Mouse (Mus musculus): ENCODE measurements around the gene Pdcd6ip.
"Not testable (repeated sequence)": the region's sequence is repeated elsewhere in the genome, so short reads cannot be mapped to it uniquely, and the experiment has no call there.

Gene Pdcd6ip

GRCm38 (mm10) chr9:113707481-113708360 is at the start of gene Pdcd6ip:
Pdcd6ip (minus strand) TSS chr9:113708259.
- peak; percentile 88 for ATAC-seq (ENCODE audit: low TSS enrichment)

- no peak for ATAC-seq (ENCODE audit: low TSS enrichment)
Observed at GRCm38 (mm10) chr9:113755888-113756719, 48.0 kb upstream of the Pdcd6ip start.

GRCm38 (mm10) chr9:113749356-113749755 is 41.3 kb upstream of the Pdcd6ip start:
- no peak for ATAC-seq (ENCODE audit: low TSS enrichment)

- no peak for ATAC-seq (ENCODE audit: low TSS enrichment)
Observed at GRCm38 (mm10) chr9:113743291-113743690, 35.2 kb upstream of the Pdcd6ip start.

GRCm38 (mm10) chr9:113742361-113742794 is 34.3 kb upstream of the Pdcd6ip start:
- ATAC-seq (ENCODE audit: low TSS enrichment): peak; percentile 45; the same call in 1 of the 2 replicates

GRCm38 (mm10) chr9:113741637-113742137 is 33.6 kb upstream of the Pdcd6ip start:
- peak; percentile 60 for ATAC-seq (ENCODE audit: low TSS enrichment)

GRCm38 (mm10) chr9:113741108-113741636 is 33.1 kb upstream of the Pdcd6ip start, which contains the start of gene Clasp2:
Clasp2 (plus strand) TSS chr9:113741473.
- peak; percentile 95 for ATAC-seq (ENCODE audit: low TSS enrichment)

GRCm38 (mm10) chr9:113738941-113739340 is 30.9 kb upstream of the Pdcd6ip start:
- ATAC-seq (ENCODE audit: low TSS enrichment): no peak

- ATAC-seq (ENCODE audit: low TSS enrichment): no peak
Observed at GRCm38 (mm10) chr9:113738021-113738420, 30.0 kb upstream of the Pdcd6ip start.

GRCm38 (mm10) chr9:113735920-113736319 is 27.9 kb upstream of the Pdcd6ip start:
- no peak for ATAC-seq (ENCODE audit: low TSS enrichment)

GRCm38 (mm10) chr9:113731540-113731939 is 23.5 kb upstream of the Pdcd6ip start:
- no peak for ATAC-seq (ENCODE audit: low TSS enrichment)

- no peak for ATAC-seq (ENCODE audit: low TSS enrichment)
Observed at GRCm38 (mm10) chr9:113726991-113727680, 19.1 kb upstream of the Pdcd6ip start.

GRCm38 (mm10) chr9:113726131-113726530 is 18.1 kb upstream of the Pdcd6ip start:
- no peak for ATAC-seq (ENCODE audit: low TSS enrichment)

- ATAC-seq (ENCODE audit: low TSS enrichment): not testable (repeated sequence)
Observed at GRCm38 (mm10) chr9:113725609-113726008, 17.6 kb upstream of the Pdcd6ip start.

- no peak for ATAC-seq (ENCODE audit: low TSS enrichment)
Observed at GRCm38 (mm10) chr9:113724646-113725045, 16.6 kb upstream of the Pdcd6ip start.

- peak; percentile 79 for ATAC-seq (ENCODE audit: low TSS enrichment)
Observed at GRCm38 (mm10) chr9:113719063-113719462, 11.0 kb upstream of the Pdcd6ip start.

- no peak for ATAC-seq (ENCODE audit: low TSS enrichment)
Observed at GRCm38 (mm10) chr9:113710871-113711270, 2.8 kb upstream of the Pdcd6ip start.

GRCm38 (mm10) chr9:113708361-113709280 is 562 bp upstream of the Pdcd6ip start:
- no peak for ATAC-seq (ENCODE audit: low TSS enrichment)

GRCm38 (mm10) chr9:113706841-113707240 is 1.2 kb downstream of the Pdcd6ip start:
- no peak for ATAC-seq (ENCODE audit: low TSS enrichment)

- ATAC-seq (ENCODE audit: low TSS enrichment): no peak
Observed at GRCm38 (mm10) chr9:113706108-113706507, 2.0 kb downstream of the Pdcd6ip start.

Measured in frontal cortex, adult (tissue).